Mouse (Mus musculus) intestine, embryonic 14.5 days (tissue): Measurements from ENCODE around the gene Pdcd1. TPM values are rescaled to one million over a fixed set of nuclear protein-coding genes. Genes with fewer than 3 reads are reported as not detected.

ENCODE experiments used
- polyA plus RNA-seq: library from polyadenylated mRNA; unstranded; fragments of >200 nt; fragmentation: Nextera tagmentation; extraction: Ambion mirVana; gene quantifications from 2 replicates; pipeline ENCODE4 v1.2.1, GENCODE M21; 2014

Pdcd1 gene
- polyA plus RNA-seq, 1 experiment from 2014 or later = 0.20 TPM

Other genes with a start within 250 kb of the Pdcd1 start
- gene Ing5, start 248.6 kb downstream of the Pdcd1 start, polyA plus RNA-seq = 19.7 and 23.2 TPM in 2 replicates
- gene D2hgdh, start 227.6 kb downstream of the Pdcd1 start, polyA plus RNA-seq = 13.5 and 14.8 TPM in 2 replicates
- gene Gal3st2, start 191.2 kb downstream of the Pdcd1 start, polyA plus RNA-seq = 0.09 and 0.19 TPM in 2 replicates
- gene Gal3st2b, start 134.2 kb downstream of the Pdcd1 start, polyA plus RNA-seq = not detected in 2 replicates
- 0.03 TPM in 1 of 2 replicates, not detected in the other for gene Gal3st2c, start 62.0 kb downstream of the Pdcd1 start, polyA plus RNA-seq
- not detected in 2 replicates for gene Neu4, start 32.1 kb downstream of the Pdcd1 start, polyA plus RNA-seq